Mouse (Mus musculus) spleen, adult 10 weeks (tissue): ENCODE measurements around the gene 2210011C24Rik. TPM values are rescaled to one million over a fixed set of nuclear protein-coding genes. Genes with fewer than 3 reads are reported as not detected.

ENCODE experiments used
- polyA plus RNA-seq: library from polyadenylated mRNA; stranded (reverse); fragments of 350-450 nt; fragmentation: Illumina TruSeq; extraction: RNeasy Lipid Tissue Mini Kit (QIAGEN cat#74804); gene quantifications from one replicate; pipeline ENCODE4 v1.2.3, GENCODE M21; 2015; ENCODE audit warnings: low replicate concordance; ENCODE audit not compliant: insufficient read depth

The 2210011C24Rik gene
- not detected for polyA plus RNA-seq

GRCm38 (mm10) chr8:84011705-84012498, at the start of gene 2210011C24Rik:
Gene 2210011C24Rik (minus strand): TSS chr8:84012171.

GRCm38 (mm10) chr8:84044900-84045299, 32.9 kb upstream of the 2210011C24Rik start, which contains the start of gene Rln3:
Gene Rln3 (minus strand): TSS chr8:84045000.

GRCm38 (mm10) chr8:84042066-84042947, 30.3 kb upstream of the 2210011C24Rik start, which contains the start of gene Il27ra:
Gene Il27ra (minus strand): TSS chr8:84042589.

GRCm38 (mm10) chr8:84021096-84021495, 9.1 kb upstream of the 2210011C24Rik start, which contains the start of gene Palm3:
Gene Palm3 (plus strand): TSS chr8:84021471.

GRCm38 (mm10) chr8:84001281-84002000, 10.5 kb downstream of the 2210011C24Rik start, which contains the start of gene 1700067K01Rik:
Gene 1700067K01Rik (plus strand): TSS chr8:84001502.

GRCm38 (mm10) chr8:83997511-83998141, 14.3 kb downstream of the 2210011C24Rik start, which contains the start of gene Samd1:
Gene Samd1 (plus strand): TSS chr8:83997672.

GRCm38 (mm10) chr8:83972150-83973120, 39.5 kb downstream of the 2210011C24Rik start, which contains the start of gene Prkaca:
Gene Prkaca (plus strand): TSS chr8:83972993.

Other genes with a start within 250 kb of the 2210011C24Rik start
- gene Adgrl1, start 112.1 kb downstream of the 2210011C24Rik start, polyA plus RNA-seq = 7.0 TPM
- gene Gm10644, start 57.0 kb downstream of the 2210011C24Rik start, polyA plus RNA-seq = 1.3 TPM
- gene Asf1b, start 56.7 kb downstream of the 2210011C24Rik start, polyA plus RNA-seq = 20.3 TPM
- gene Prkaca, start 39.2 kb downstream of the 2210011C24Rik start, polyA plus RNA-seq = 31.7 TPM
- gene Samd1, start 14.5 kb downstream of the 2210011C24Rik start, polyA plus RNA-seq = 27.6 TPM
- gene 1700067K01Rik, start 10.7 kb downstream of the 2210011C24Rik start, polyA plus RNA-seq = 0.57 TPM
- 0.30 TPM for gene Palm3, start 9.3 kb upstream of the 2210011C24Rik start, polyA plus RNA-seq
- gene Il27ra, start 30.4 kb upstream of the 2210011C24Rik start, polyA plus RNA-seq = 60.8 TPM
- not detected for gene Rln3, start 32.8 kb upstream of the 2210011C24Rik start, polyA plus RNA-seq
- gene Gm10643, start 53.0 kb upstream of the 2210011C24Rik start, polyA plus RNA-seq = 2.0 TPM
- 10.4 TPM for gene Rfx1, start 54.7 kb upstream of the 2210011C24Rik start, polyA plus RNA-seq
- 17.1 TPM for gene Dcaf15, start 92.6 kb upstream of the 2210011C24Rik start, polyA plus RNA-seq
- gene Podnl1, start 113.8 kb upstream of the 2210011C24Rik start, polyA plus RNA-seq = 4.2 TPM
- gene Cc2d1a, start 135.8 kb upstream of the 2210011C24Rik start, polyA plus RNA-seq = 5.1 TPM
- 0.68 TPM for gene 4930432K21Rik, start 135.9 kb upstream of the 2210011C24Rik start, polyA plus RNA-seq
- not detected for gene Nanos3, start 173.0 kb upstream of the 2210011C24Rik start, polyA plus RNA-seq
- 1.9 TPM for gene Zswim4, start 224.9 kb upstream of the 2210011C24Rik start, polyA plus RNA-seq
- gene D8Ertd738e, start 237.5 kb upstream of the 2210011C24Rik start, polyA plus RNA-seq = 66.9 TPM
- 18.2 TPM for gene Mri1, start 245.2 kb upstream of the 2210011C24Rik start, polyA plus RNA-seq